Mouse (Mus musculus) embryonic facial prominence, embryonic 11.5 days (tissue): ENCODE results near the gene Cyp4a31. TPM values are rescaled to one million over a fixed set of nuclear protein-coding genes. Genes with fewer than 3 reads are reported as not detected.
"Not testable (repeated sequence)": the region's sequence is repeated elsewhere in the genome, so short reads cannot be mapped to it uniquely, and the experiment has no call there.

Experiments used
- ATAC-seq: fragments of 200-750 bp; cut with Nextera tagmentation; replicated peaks from 2 replicates; pipeline ENCODE4 v1.8.0; 2017; ENCODE audit warnings: low read depth; ENCODE audit not compliant: insufficient number of reproducible peaks, low FRiP score, low TSS enrichment
- DNase-seq: peaks from one replicate; pipeline ENCODE4 v3.0.0-alpha.2; 2015; ENCODE audit warnings: low spot score
- H3K27ac ChIP-seq: fragments of 300-500 bp; sonication (generic); replicated peaks from 2 replicates; pipeline ENCODE4 v1.5.1; 2014; ENCODE audit warnings: mild to moderate bottlenecking, low read depth, low read length, control low read depth
- H3K27me3 ChIP-seq: fragments of 300-500 bp; sonication (generic); 2 replicates; pipeline ENCODE4 v1.6.1; 2014; ENCODE audit warnings: mild to moderate bottlenecking, low read length, moderate library complexity, mixed read lengths; ENCODE audit not compliant: control insufficient read depth, insufficient read depth
- H3K36me3 ChIP-seq: fragments of 300-500 bp; sonication (generic); replicated peaks from 2 replicates; pipeline ENCODE4 v1.6.1; 2014; ENCODE audit warnings: low read depth, mild to moderate bottlenecking, low read length, moderate library complexity, mixed read lengths; ENCODE audit not compliant: control insufficient read depth, insufficient read depth
- H3K4me1 ChIP-seq: fragments of 300-500 bp; sonication (generic); 2 replicates; pipeline ENCODE4 v1.6.1; 2014; ENCODE audit warnings: low read length, mixed read lengths; ENCODE audit not compliant: control insufficient read depth, insufficient read depth
- H3K4me2 ChIP-seq: fragments of 300-500 bp; sonication (generic); 2 replicates; pipeline ENCODE4 v1.6.1; 2014; ENCODE audit warnings: low read depth, mild to moderate bottlenecking, control low read depth, low read length, moderate library complexity
- H3K4me3 ChIP-seq: fragments of 300-500 bp; sonication (generic); 2 replicates; pipeline ENCODE4 v1.5.1; 2014; ENCODE audit warnings: low read depth, low read length, control low read depth
- H3K9ac ChIP-seq: fragments of 300-500 bp; sonication (generic); replicated peaks from 2 replicates; pipeline ENCODE4 v1.6.1; 2014; ENCODE audit warnings: mild to moderate bottlenecking, control low read depth, low read length
- H3K9me3 ChIP-seq: fragments of 300-500 bp; sonication (generic); replicated peaks from 2 replicates; pipeline ENCODE4 v1.6.1; 2016; ENCODE audit warnings: mild to moderate bottlenecking, low read length, inconsistent platforms, mixed read lengths; ENCODE audit not compliant: control insufficient read depth
- WGBS: fragments of 180-500 bp; shearing (Covaris S2); extraction: QIAGEN DNeasy Blood & Tissue Kit; methylation state at CpG from one replicate; pipeline ENCODE4 v1.1.7; 2014; 5-methylcytosine and 5-hydroxymethylcytosine counted together
- polyA plus RNA-seq: library from polyadenylated mRNA; unstranded; fragments of >200 nt; fragmentation: Nextera tagmentation; extraction: Ambion mirVana; gene quantifications from 2 replicates; pipeline ENCODE4 v1.2.1, GENCODE M21; 2014

Cyp4a31 gene
- polyA plus RNA-seq = not detected in 2 replicates

DNA sequence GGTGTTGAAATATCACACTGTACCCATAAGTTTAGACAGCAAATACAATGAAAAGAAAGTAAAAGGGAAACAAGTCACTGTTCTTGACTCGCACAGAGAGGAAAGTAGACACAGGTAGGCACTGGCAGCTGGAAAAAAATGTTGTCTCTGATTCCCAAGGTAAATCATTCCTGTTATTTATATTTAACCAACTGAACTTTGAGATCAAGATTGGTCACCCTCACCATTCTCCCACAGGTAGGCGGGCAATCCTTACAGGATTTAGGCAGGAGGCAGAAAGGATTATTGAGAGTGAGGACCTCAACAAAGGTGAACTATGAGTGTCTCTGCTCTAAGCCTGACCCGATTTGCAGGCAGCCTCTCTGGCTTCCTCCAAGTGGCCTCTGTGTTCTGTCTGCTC is at the start of gene Cyp4a31:
Cyp4a31 (plus strand) TSS at position 249 of the 400 bp plus-strand sequence.
- 80% methylated on average over 3 of the region's 3 CpGs for WGBS
- DNase-seq (no peak), ATAC-seq (no peak)
- Histone ChIP-seq H3K9ac (no peak within 1 kb of the TSS), H3K4me3 (no peak within 1 kb of the TSS), H3K4me1 (no peaks in the 10 kb centered on the region), H3K36me3 (no peaks in the 10 kb centered on the region), H3K27ac (no peak within 1 kb of the TSS), H3K27me3 (no peaks in the 10 kb centered on the region), H3K9me3 (no peaks in the 10 kb centered on the region), H3K4me2 (no peak within 1 kb of the TSS)

- not testable (repeated sequence) for ATAC-seq, H3K4me3 ChIP-seq, H3K9me3 ChIP-seq, H3K4me2 ChIP-seq, H3K36me3 ChIP-seq, H3K27me3 ChIP-seq, H3K4me1 ChIP-seq, H3K9ac ChIP-seq, DNase-seq, H3K27ac ChIP-seq
These were observed 49.5 kb upstream of the Cyp4a31 start for GRCm38 (mm10) chr4:115513964-115514363.

- not testable (repeated sequence) for H3K9me3 ChIP-seq, ATAC-seq, H3K27ac ChIP-seq, H3K36me3 ChIP-seq, H3K4me1 ChIP-seq, H3K27me3 ChIP-seq, H3K9ac ChIP-seq, DNase-seq, H3K4me3 ChIP-seq, H3K4me2 ChIP-seq
- WGBS = 89% methylated on average over 5 of the region's 5 CpGs
These were observed 45.4 kb upstream of the Cyp4a31 start, which contains the start of gene Cyp4a10 for GRCm38 (mm10) chr4:115518000-115518399. Cyp4a10 (plus strand) TSS chr4:115518264.

GRCm38 (mm10) chr4:115519444-115519843 is 44.0 kb upstream of the Cyp4a31 start:
- no peak overlapping the region for H3K9ac ChIP-seq
- DNase-seq = no peak
- no peaks in the 10 kb centered on the region for H3K9me3 ChIP-seq
- ATAC-seq = no peak
- no peak overlapping the region for H3K27ac ChIP-seq
- H3K4me2 ChIP-seq = no peak overlapping the region
- no peaks in the 10 kb centered on the region for H3K36me3 ChIP-seq
- WGBS = 81% methylated on average over 4 of the region's 4 CpGs
- no peak overlapping the region for H3K4me3 ChIP-seq
- no peaks in the 10 kb centered on the region for H3K27me3 ChIP-seq
- no peaks in the 10 kb centered on the region for H3K4me1 ChIP-seq

DNA sequence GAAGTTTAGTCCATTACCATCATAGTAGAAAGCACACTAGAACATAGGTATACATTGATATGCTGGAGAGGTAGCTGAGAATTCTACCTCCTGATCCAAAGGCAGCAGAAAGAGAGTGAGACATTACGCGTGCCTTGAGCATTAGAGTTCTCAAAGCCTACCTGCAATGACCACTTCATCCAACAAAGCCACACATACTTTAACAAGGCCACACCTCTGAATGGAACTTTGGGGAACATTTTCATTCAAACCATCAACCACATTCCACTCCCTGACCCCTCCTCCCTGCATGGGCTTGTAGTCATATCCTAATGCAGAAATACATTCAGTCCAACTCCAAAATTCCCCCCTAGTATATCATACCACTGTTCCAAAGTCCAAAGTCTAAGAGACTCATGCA is 41.7 kb upstream of the Cyp4a31 start:
- Histone ChIP-seq H3K9ac (no peak overlapping the region), H3K36me3 (no peaks in the 10 kb centered on the region), H3K4me2 (no peak overlapping the region), H3K27ac (no peak overlapping the region), H3K9me3 (no peaks in the 10 kb centered on the region), H3K4me1 (no peaks in the 10 kb centered on the region), H3K27me3 (no peaks in the 10 kb centered on the region), H3K4me3 (no peak overlapping the region)
- DNase-seq = no peak
- ATAC-seq = no peak
- WGBS = 94% methylated on average over 2 of the region's 2 CpGs

- H3K4me1 ChIP-seq = no peaks in the 10 kb centered on the region
- no peaks in the 10 kb centered on the region for H3K27me3 ChIP-seq
- 65% methylated on average over 1 of the region's 1 CpGs for WGBS
- no peak overlapping the region for H3K4me3 ChIP-seq
- no peak overlapping the region for H3K27ac ChIP-seq
- H3K9ac ChIP-seq = no peak overlapping the region
- no peak for ATAC-seq
- no peak overlapping the region for H3K4me2 ChIP-seq
- H3K36me3 ChIP-seq = no peaks in the 10 kb centered on the region
- no peak for DNase-seq
- H3K9me3 ChIP-seq = no peaks in the 10 kb centered on the region
These were observed 18.3 kb upstream of the Cyp4a31 start for GRCm38 (mm10) chr4:115545101-115545500.

DNA sequence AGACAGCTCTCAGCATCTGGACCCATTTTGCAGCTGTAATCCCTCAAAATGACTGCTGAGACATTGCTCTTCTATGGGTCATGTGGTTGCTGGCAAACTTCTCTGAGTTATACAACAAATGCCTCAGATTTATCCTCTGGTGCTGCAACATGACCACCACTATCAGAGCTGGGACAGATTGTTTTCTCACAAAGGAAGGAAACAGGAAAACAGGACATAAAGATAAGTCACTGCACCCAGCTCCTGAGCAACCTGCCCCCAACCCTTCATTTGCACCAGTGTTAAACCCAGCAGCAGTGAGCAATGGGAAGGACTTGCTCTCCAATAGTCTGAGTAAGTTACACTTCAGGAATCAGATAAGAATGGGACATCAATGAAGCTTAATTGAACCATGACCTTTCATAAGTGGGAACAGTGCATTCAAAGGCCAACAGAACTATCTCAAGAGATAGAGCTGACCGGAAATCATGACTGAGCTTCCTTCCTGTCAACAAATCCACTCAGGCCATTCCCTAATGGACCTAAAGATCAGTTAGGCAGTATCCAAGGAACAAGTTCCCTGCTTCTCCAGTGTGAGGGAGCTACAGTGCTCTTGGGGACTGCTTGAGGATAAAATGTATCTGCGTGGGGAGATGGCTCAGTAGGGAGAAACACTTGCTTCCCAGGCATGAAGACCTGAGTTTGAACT is 17.2 kb upstream of the Cyp4a31 start:
- no peak overlapping the region for H3K27ac ChIP-seq
- 82% methylated on average over 2 of the region's 2 CpGs for WGBS
- no peaks in the 10 kb centered on the region for H3K9me3 ChIP-seq
- H3K9ac ChIP-seq = no peak overlapping the region
- no peak overlapping the region for H3K4me2 ChIP-seq
- ATAC-seq (no peak), DNase-seq (no peak)
- H3K4me3 ChIP-seq = no peak overlapping the region
- H3K36me3 ChIP-seq = no peaks in the 10 kb centered on the region
- H3K27me3 ChIP-seq = no peaks in the 10 kb centered on the region
- no peaks in the 10 kb centered on the region for H3K4me1 ChIP-seq

GRCm38 (mm10) chr4:115552726-115553125 is 10.7 kb upstream of the Cyp4a31 start:
- Histone ChIP-seq H3K9me3 (no peaks in the 10 kb centered on the region), H3K4me2 (no peak overlapping the region), H3K27ac (no peak overlapping the region), H3K4me3 (no peak overlapping the region), H3K9ac (no peak overlapping the region), H3K4me1 (no peaks in the 10 kb centered on the region), H3K27me3 (no peaks in the 10 kb centered on the region), H3K36me3 (no peaks in the 10 kb centered on the region)
- ATAC-seq (no peak), DNase-seq (no peak)
- 86% methylated on average over 3 of the region's 3 CpGs for WGBS
